Mouse (Mus musculus) MEL (cell line): Measurements from ENCODE around the gene L3mbtl4.

Experiments
- CHD2 ChIP-seq: IDR thresholded peaks from 2 replicates; pipeline ENCODE4 v1.6.1; 2011; ENCODE audit warnings: low read length, improper control_type of control experiment
- CTCF ChIP-seq, 3 experiments: IDR thresholded peaks in 2 of 3; conservative IDR thresholded peaks in 1 of 3; 2 replicates each; pipeline ENCODE4 v1.5.1; 2011 to 2012; ENCODE audit warnings: low read length in 3 of 3, low read depth in 2 of 3, mild to moderate bottlenecking in 2 of 3, improper control_type of control experiment in 1 of 3, inconsistent platforms in 1 of 3, mixed read lengths in 1 of 3, moderate library complexity in 1 of 3; ENCODE audit not compliant: control insufficient read depth in 1 of 3, insufficient read depth in 1 of 3, poor library complexity in 1 of 3, severe bottlenecking in 1 of 3
- EP300 ChIP-seq, 2 experiments: IDR thresholded peaks; 2 replicates each; pipeline ENCODE4 v1.6.1; 2011; ENCODE audit warnings: improper control_type of control experiment in 2 of 2, low read length in 2 of 2, low read depth in 1 of 2, mild to moderate bottlenecking in 1 of 2
- ETS1 ChIP-seq: IDR thresholded peaks from 2 replicates; pipeline ENCODE4 v1.6.1; 2012; ENCODE audit warnings: low read depth, mild to moderate bottlenecking, inconsistent platforms, low read length, improper control_type of control experiment, moderate library complexity
- HCFC1 ChIP-seq: IDR thresholded peaks from 2 replicates; pipeline ENCODE4 v1.6.1; 2012; ENCODE audit warnings: low read depth, mild to moderate bottlenecking, inconsistent platforms, low read length, improper control_type of control experiment, moderate library complexity
- KAT2A ChIP-seq: conservative IDR thresholded peaks from 2 replicates; pipeline ENCODE4 v1.6.1; 2012; ENCODE audit warnings: low read depth, low read length, improper control_type of control experiment, inconsistent platforms
- MAFK ChIP-seq: IDR thresholded peaks from 2 replicates; pipeline ENCODE4 v1.6.1; 2011; ENCODE audit warnings: low read depth, mild to moderate bottlenecking, low read length, improper control_type of control experiment, borderline replicate concordance
- POLR2A ChIP-seq, 2 experiments: IDR thresholded peaks; 2 replicates each; pipeline ENCODE4 v1.6.1; 2011 to 2012; ENCODE audit warnings: low read length in 2 of 2, mild to moderate bottlenecking in 2 of 2, control low read depth in 1 of 2, improper control_type of control experiment in 1 of 2, low read depth in 1 of 2, moderate library complexity in 1 of 2; ENCODE audit not compliant: control insufficient read depth in 1 of 2, insufficient read depth in 1 of 2, poor library complexity in 1 of 2
- SMC3 ChIP-seq: IDR thresholded peaks from 2 replicates; pipeline ENCODE4 v1.6.1; 2011; ENCODE audit warnings: low read depth, low read length, improper control_type of control experiment
- USF2 ChIP-seq, 2 experiments: IDR thresholded peaks; 2 replicates each; pipeline ENCODE4 v1.6.1; 2011 to 2012; ENCODE audit warnings: improper control_type of control experiment in 2 of 2, low read length in 2 of 2, borderline replicate concordance in 1 of 2, inconsistent platforms in 1 of 2, low read depth in 1 of 2, mild to moderate bottlenecking in 1 of 2; ENCODE audit not compliant: insufficient read depth in 1 of 2

DNA sequence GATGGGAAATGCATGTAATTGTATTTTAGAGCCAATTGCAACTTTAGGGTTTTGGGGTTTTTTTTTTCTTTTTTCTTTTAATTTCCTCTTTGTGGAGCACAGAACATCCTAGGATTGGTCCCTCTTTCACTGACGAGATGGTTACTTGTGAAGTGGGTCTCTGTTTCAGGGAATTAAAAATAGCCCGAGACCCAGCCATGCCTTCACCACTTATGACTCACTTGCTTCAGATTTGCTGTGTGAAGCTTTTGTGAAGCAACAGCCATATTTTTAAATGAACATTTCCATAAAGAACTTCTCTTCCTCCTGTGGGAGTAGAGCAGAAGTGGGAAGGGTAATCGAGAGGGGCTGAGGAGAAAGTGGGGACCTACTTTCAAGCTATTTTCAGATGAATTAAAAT is 485.3 kb downstream of the L3mbtl4 start:
- TF ChIP-seq HCFC1 = no peak
- TF ChIP-seq POLR2A (IDR thresholded peaks at IDR 0.05; ENCODE audit: control insufficient read depth in 1 of 2, insufficient read depth in 1 of 2, low read depth in 1 of 2, low read length in 2 of 2, poor library complexity in 1 of 2) = no peak
- no peak for TF ChIP-seq USF2 (IDR thresholded peaks at IDR 0.05; ENCODE audit: borderline replicate concordance in 1 of 2, insufficient read depth in 1 of 2, low read depth in 1 of 2, low read length in 2 of 2)
- TF ChIP-seq CTCF (IDR thresholded peaks at IDR 0.05 in 2 of 3, conservative IDR thresholded peaks at IDR 0.05 in 1 of 3; ENCODE audit: control insufficient read depth in 1 of 3, insufficient read depth in 1 of 3, low read depth in 2 of 3, low read length in 3 of 3, poor library complexity in 1 of 3, severe bottlenecking in 1 of 3) = no peak
- TF ChIP-seq SMC3 = no peak
- no peak for TF ChIP-seq EP300 (IDR thresholded peaks at IDR 0.05; ENCODE audit: low read depth in 1 of 2, low read length in 2 of 2)
- TF ChIP-seq CHD2 = no peak
- TF ChIP-seq ETS1 = no peak
- no peak for TF ChIP-seq KAT2A
- no peak for TF ChIP-seq MAFK
